Mouse (Mus musculus) lung, postnatal 10 days (tissue): ENCODE measurements at regions not wholly inside any gene's neighbourhood (a gene's known extent, or its start where the extent isn't known, plus 50 kb on each side); places are given as distances from the start of the nearest gene placed in this dataset.

Source experiments
- DNase-seq: peaks from one replicate; pipeline ENCODE4 v3.0.0; 2021

DNA sequence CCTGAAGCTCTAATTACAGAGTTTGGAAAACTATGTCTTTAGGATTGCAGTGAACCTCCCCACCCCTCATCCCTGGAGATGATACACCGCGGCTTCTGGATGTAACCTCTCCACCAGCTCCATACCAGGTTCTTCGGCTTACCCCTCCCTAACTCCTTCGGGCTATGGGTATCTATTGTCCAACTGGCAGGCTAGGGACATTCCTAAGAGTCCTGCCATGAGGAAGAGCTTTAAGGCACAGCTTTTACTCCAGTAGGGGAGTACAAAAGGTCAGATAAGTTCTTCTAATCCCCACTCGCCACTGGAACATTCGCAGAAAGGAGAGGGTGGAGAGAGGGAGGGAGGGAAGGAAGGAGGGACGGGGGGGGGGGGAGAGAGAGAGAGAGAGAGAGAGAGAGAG, 188.5 kb upstream of the Bcl6 start:
- DNase-seq, result no peak

DNA sequence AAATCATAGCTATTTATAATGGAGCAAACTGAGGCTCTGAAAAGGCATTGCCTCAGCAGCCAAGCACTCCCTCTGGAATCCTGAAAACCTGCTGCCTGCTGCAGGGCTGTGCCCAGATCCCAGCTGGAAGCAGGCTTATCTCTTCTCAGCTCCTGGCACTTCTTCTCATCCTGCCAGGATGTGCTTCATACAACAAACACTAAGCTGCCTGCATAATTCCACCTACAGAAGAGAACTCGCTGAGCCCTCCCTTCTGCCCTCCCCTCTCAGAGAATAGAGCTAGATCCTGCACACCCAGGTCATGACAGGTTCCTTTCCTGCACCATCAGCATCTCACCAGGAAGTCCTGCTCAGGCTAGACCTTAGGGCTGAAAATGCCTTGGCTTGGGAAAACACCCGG, 187.4 kb upstream of the Bcl6 start:
- DNase-seq, result no peak

GRCm38 (mm10) chr16:24175235-24175760, 186.6 kb upstream of the Bcl6 start:
- DNase-seq, result no peak

- no peak for DNase-seq
Observed at GRCm38 (mm10) chr16:24174595-24174994, 185.9 kb upstream of the Bcl6 start.

DNA sequence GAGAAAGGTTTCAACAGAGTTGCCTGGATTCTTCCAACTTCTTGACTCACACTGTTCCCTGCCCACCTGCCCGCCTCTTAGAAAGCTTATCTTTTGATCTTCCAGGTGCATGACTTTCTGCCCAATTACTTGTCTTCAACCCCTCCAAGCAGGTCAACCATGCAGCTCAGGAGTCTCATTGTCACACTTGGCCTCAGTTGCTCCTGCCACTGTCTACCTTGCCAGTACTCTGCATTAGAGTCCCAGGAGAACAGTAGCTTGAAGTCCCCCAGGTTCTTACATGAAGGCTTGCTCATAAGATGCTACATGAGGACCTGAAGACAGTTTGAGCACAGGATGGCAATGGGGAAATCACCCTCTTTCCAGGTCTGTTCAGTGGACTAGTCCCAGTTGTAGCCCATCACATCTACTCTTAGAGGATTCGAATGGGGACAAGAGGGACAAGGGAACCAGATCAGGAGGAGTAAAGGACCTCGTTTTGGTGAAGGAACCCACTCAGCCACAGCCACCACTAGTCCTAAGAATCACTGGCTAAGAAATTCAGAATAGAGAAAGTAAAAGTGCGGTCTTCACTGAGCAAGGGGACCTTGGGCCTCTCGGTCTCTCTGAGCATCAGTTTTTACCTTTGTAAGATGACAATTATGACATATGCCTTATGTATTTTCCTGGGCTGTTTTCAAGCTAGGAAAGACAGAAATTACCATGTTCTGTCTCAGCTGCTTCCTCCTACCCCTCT, 185.3 kb upstream of the Bcl6 start:
- DNase-seq, result no peak

DNA sequence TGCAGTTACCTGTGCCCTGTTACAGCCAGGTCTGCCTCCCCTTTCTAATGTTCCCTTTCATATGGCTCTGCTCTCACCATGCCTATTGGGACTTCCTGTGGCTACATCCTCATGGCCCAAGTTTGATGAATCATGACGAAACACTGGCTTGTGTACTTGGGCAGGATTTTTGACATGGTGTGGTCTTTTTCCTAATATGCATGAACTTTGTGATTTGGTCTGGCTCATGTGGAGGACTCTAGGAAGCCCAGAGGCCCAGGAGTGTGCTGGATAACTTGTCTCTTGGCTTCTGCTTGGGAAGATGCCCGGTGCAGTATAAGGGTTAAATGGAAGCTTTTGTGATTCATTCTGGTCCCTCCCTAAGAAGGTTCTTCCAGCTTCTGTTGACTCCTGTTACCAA, 184.0 kb upstream of the Bcl6 start:
- no peak for DNase-seq

- DNase-seq, result no peak
Observed at GRCm38 (mm10) chr16:24172065-24172464, 183.4 kb upstream of the Bcl6 start.

GRCm38 (mm10) chr16:24171161-24171560, 182.5 kb upstream of the Bcl6 start:
- no peak for DNase-seq

DNA sequence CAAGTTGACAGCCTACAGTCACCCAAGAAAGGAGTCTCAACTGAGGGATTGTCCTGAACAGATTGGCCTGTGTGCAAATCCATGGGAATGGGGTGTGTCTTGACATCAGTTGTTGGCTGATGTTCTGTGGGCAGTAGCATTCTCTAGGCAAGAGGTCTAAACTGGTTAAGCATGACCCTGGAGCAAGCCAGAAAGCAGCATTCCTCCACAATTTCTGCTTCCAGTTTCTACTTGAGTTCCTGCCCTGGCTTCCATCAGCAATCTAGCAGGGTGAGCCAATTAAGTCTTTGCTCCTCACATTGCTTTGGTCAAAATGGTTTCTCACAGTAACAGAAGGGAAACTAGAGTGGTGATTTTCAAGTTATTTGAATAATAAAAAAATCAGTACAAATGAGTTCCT, 177.8 kb upstream of the Bcl6 start:
- no peak for DNase-seq

- no peak for DNase-seq
Observed at GRCm38 (mm10) chr16:24165461-24166081, 176.9 kb upstream of the Bcl6 start.

DNA sequence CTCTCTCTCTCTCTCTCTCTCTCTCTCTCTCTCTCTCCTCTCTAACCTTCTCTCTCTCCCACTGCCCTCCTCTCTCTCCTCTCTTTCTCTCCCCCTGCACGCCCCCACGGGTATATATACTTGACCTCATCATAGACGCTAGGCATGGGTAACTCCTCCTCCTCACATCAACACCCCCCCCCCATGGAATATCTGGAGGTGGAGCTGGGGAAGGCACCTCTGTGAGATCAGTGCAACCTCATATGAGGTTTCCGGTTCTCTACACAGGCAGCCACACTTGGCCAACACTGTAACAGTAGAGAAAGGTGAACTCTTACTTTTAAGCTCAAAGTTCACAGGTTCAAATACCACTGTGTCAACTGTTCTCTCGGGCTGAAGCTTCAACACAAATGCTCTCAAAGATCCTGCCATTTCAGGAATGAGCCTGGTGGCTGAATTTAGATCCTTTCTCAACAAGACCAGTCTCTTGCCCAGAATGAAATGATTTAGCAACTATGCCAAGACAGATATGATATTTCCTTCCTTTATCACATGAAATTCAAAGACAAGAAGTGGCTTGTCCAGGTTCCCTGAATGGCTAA, 172.1 kb upstream of the Bcl6 start:
- DNase-seq, result no peak

DNA sequence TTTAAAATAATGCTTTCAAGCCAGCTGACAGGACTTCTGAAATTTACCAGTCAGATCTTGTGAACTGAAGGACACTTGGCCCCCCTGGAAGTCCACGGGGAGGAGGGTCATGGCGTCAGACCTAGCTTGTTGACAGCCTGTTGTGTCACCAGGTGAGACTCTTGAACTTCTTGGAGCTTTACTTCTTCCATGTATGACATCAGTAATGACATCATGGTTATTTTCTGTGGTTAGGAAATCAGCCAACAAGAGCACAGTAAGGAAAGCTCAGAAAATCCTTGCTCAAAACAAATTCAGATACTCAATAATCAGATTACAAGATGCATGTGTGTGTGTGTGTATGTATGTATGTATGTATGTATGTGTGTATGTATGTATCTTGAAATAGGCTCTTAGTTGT, 170.7 kb upstream of the Bcl6 start:
- no peak for DNase-seq

- no peak for DNase-seq
Observed at GRCm38 (mm10) chr16:24157753-24158152, 169.1 kb upstream of the Bcl6 start.

GRCm38 (mm10) chr16:24156729-24157430, 168.2 kb upstream of the Bcl6 start:
- no peak for DNase-seq

- no peak for DNase-seq
Observed at GRCm38 (mm10) chr16:24154816-24155357, 166.2 kb upstream of the Bcl6 start.

- no peak for DNase-seq
Observed at GRCm38 (mm10) chr16:24153943-24154342, 165.3 kb upstream of the Bcl6 start.

GRCm38 (mm10) chr16:24151831-24152247, 163.2 kb upstream of the Bcl6 start:
- DNase-seq, result no peak

DNA sequence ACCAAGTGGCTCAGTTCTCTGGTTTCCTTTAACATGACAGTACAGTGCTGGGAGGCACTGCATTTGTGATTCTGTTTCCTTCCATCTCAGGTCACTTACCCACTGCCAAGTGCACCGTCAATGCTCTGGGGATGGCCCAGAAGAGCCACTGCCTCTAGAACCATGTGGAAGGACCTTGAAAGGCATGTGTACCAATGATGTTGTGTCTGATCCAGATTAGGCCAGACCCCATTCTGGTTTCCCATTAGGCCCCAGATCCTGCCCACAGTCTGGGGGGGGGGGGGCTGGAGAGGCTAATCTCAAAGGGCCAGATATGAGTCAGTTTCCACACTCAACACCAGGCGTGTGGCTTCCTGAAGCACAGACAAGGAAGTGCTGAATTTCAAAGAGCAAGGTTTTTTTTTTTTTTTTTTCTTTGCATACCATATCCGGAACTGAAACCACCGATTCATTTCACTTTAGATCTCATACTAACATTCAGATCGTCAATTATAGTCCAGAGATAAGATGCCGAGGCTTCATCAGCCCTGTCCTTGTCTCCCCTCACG, 162.6 kb upstream of the Bcl6 start:
- no peak for DNase-seq

DNA sequence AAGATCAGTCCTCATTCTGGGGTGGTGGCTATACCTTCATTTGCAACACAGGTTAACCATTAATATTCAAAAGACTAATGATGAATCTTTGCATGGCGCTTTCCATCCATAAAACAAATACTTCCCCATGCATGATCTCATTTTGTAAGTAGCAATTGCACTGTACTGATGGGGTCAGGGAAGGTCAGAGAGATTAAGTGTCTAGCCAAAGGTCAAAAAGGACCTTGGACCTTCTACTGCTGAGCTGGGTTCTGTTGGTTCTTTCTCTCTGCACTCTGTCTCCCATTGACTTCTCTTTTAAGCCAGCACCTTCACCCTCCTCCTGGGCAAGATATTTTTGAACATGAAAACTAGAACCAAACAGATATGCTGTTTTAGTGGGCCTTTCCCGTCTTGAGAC, 161.9 kb upstream of the Bcl6 start:
- no peak for DNase-seq

GRCm38 (mm10) chr16:24149441-24149840, 160.8 kb upstream of the Bcl6 start:
- DNase-seq, result no peak

GRCm38 (mm10) chr16:24143894-24144293, 155.2 kb upstream of the Bcl6 start:
- DNase-seq, result no peak

GRCm38 (mm10) chr16:24142915-24143541, 154.4 kb upstream of the Bcl6 start:
- DNase-seq, result peak; percentile 4
